Mouse (Mus musculus) forebrain, embryonic 11.5 days (tissue): ENCODE measurements at regions not wholly inside any gene's neighbourhood (a gene's known extent, or its start where the extent isn't known, plus 50 kb on each side); places are given as distances from the start of the nearest gene placed in this dataset.

Source experiments
- ATAC-seq: fragments of 200-750 bp; cut with Nextera tagmentation; replicated peaks from 2 replicates; pipeline ENCODE4 v1.8.0; 2017; ENCODE audit warnings: moderate TSS enrichment; ENCODE audit not compliant: low FRiP score
- DNase-seq: peaks from one replicate; pipeline ENCODE4 v3.0.0-alpha.2; 2017; ENCODE audit warnings: low spot score
- H3K27ac ChIP-seq: fragments of 300-500 bp; sonication (generic); 2 replicates; pipeline ENCODE4 v1.5.1; 2014; ENCODE audit warnings: low read depth, low read length
- H3K27me3 ChIP-seq: fragments of 300-500 bp; sonication (generic); 2 replicates; pipeline ENCODE4 v1.6.1; 2014; ENCODE audit warnings: mild to moderate bottlenecking, low read length, mixed read lengths; ENCODE audit not compliant: control insufficient read depth, insufficient read depth
- H3K36me3 ChIP-seq: fragments of 300-500 bp; sonication (generic); 2 replicates; pipeline ENCODE4 v1.6.1; 2014; ENCODE audit warnings: mild to moderate bottlenecking, low read length, moderate library complexity, mixed read lengths; ENCODE audit not compliant: control insufficient read depth, insufficient read depth
- H3K4me1 ChIP-seq: fragments of 300-500 bp; sonication (generic); replicated peaks from 2 replicates; pipeline ENCODE4 v1.6.1; 2014; ENCODE audit warnings: low read length, mixed read lengths; ENCODE audit not compliant: control insufficient read depth, insufficient read depth
- H3K4me2 ChIP-seq: fragments of 300-500 bp; sonication (generic); 2 replicates; pipeline ENCODE4 v1.6.1; 2014; ENCODE audit warnings: low read depth, mild to moderate bottlenecking, low read length, moderate library complexity, mixed read lengths; ENCODE audit not compliant: severe bottlenecking
- H3K4me3 ChIP-seq: fragments of 300-500 bp; sonication (generic); 2 replicates; pipeline ENCODE4 v1.5.1; 2014; ENCODE audit warnings: low read depth, low read length
- H3K9ac ChIP-seq: fragments of 300-500 bp; sonication (generic); 2 replicates; pipeline ENCODE4 v1.6.1; 2014; ENCODE audit warnings: low read length
- H3K9me3 ChIP-seq: fragments of 300-500 bp; sonication (generic); 2 replicates; pipeline ENCODE4 v1.6.1; 2016; ENCODE audit warnings: low read length, mixed read lengths; ENCODE audit not compliant: control insufficient read depth
- WGBS: fragments of 180-500 bp; shearing (Covaris S2); extraction: QIAGEN DNeasy Blood & Tissue Kit; methylation state at CpG from one replicate; pipeline ENCODE4 v1.1.7; 2014; 5-methylcytosine and 5-hydroxymethylcytosine counted together

GRCm38 (mm10) chr2:169108037-169108436, 152.7 kb upstream of the Zfp64 start:
- Histone ChIP-seq H3K4me1 (no peaks in the 10 kb centered on the region), H3K4me2 (no peak overlapping the region), H3K4me3 (no peak overlapping the region), H3K9ac (no peak overlapping the region), H3K9me3 (no peaks in the 10 kb centered on the region; the same call in 1 of the 2 replicates), H3K27me3 (no peaks in the 10 kb centered on the region), H3K27ac (no peak overlapping the region), H3K36me3 (no peaks in the 10 kb centered on the region)
- DNase-seq (peak; percentile 58), ATAC-seq (no peak)
- 42% methylated on average over 10 of the region's 10 CpGs for WGBS

DNA sequence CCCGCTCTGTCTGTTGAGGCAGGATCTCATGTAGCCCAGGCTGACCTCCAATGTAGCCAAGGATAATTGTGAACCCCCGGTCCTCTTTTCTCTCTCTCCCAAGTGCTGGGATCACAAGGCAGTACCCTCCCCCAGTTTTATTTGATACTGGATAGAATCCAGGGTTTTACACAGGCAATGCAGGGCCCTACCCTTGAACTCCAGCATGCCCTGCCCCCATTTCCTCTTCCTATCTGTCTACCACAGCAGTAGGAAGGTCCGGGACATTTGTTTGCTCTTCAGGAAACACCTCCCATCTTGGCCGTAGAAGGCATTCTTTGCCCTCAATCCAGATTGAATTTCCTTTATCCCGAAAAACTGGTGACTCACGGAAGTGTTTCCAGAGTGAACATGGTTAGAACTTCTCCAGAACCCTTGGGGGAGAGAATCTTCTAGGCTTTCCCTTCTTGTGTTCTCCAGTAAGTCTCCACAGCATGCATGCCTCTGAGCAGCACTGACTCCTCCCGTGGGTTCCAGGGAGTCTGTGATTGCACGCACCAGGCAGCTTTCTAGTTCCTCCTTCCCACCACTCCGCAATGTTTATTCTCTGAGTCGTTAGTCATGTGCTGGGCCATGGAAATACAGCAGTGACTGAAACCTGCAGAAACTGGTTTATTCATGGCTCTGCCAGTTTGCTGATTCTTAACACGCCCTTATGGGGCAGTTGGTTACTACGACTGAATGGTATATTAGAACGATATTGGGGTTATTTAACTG, 146.3 kb upstream of the Zfp64 start:
- DNase-seq, result no peak
- no peak overlapping the region for H3K4me3 ChIP-seq
- 92% methylated on average over 13 of the region's 13 CpGs for WGBS

GRCm38 (mm10) chr2:169100516-169100915, 145.1 kb upstream of the Zfp64 start:
- no peak overlapping the region for H3K4me3 ChIP-seq
- DNase-seq (no peak), ATAC-seq (no peak)
- no peak overlapping the region for H3K4me2 ChIP-seq
- no peaks in the 10 kb centered on the region for H3K27me3 ChIP-seq
- H3K9me3 ChIP-seq, result 0 out of 2 replicates have a peak, but pooled peaks cover 2% of the 10 kb centered on the region
- H3K27ac ChIP-seq, result no peak overlapping the region
- no peak overlapping the region for H3K9ac ChIP-seq
- 95% methylated on average over 8 of the region's 10 CpGs for WGBS
- H3K4me1 ChIP-seq, result no peaks in the 10 kb centered on the region
- H3K36me3 ChIP-seq, result no peaks in the 10 kb centered on the region

More for the DNA sequence above, 146.3 kb upstream of the Zfp64 start:
- Histone ChIP-seq H3K27me3 (no peaks in the 10 kb centered on the region), H3K27ac (no peak overlapping the region), H3K9ac (no peak overlapping the region), H3K4me2 (no peak overlapping the region), H3K36me3 (no peaks in the 10 kb centered on the region), H3K4me1 (no peaks in the 10 kb centered on the region), H3K9me3 (0 out of 2 replicates have a peak, but pooled peaks cover 2% of the 10 kb centered on the region)
- ATAC-seq, result no peak

DNA sequence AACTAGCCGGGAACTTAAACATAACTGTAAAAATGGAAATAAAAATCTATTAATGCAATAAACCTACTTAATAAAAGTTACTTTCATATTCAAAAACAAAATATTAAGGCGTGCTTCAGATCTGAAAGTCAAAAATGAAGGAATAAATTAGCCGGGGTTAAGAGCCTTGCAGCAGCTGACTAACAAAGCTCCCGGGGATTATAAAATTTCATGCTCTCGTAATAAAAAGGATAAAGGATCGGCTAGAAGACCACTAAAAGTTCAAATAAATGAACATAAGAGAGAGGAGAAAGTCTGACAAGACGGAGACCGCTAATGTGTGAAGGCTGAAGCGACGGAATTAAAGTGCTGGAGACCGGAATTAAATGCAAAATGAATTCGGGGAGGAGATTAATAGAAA, 144.3 kb upstream of the Zfp64 start:
- no peaks in the 10 kb centered on the region for H3K4me1 ChIP-seq
- H3K27ac ChIP-seq, result no peak overlapping the region
- 85% methylated on average over 12 of the region's 12 CpGs for WGBS
- DNase-seq, result no peak
- H3K4me2 ChIP-seq, result no peak overlapping the region
- 0 out of 2 replicates have a peak, but pooled peaks cover 2% of the 10 kb centered on the region for H3K9me3 ChIP-seq
- H3K9ac ChIP-seq, result no peak overlapping the region
- no peak for ATAC-seq
- no peaks in the 10 kb centered on the region for H3K36me3 ChIP-seq
- no peak overlapping the region for H3K4me3 ChIP-seq
- no peaks in the 10 kb centered on the region for H3K27me3 ChIP-seq

DNA sequence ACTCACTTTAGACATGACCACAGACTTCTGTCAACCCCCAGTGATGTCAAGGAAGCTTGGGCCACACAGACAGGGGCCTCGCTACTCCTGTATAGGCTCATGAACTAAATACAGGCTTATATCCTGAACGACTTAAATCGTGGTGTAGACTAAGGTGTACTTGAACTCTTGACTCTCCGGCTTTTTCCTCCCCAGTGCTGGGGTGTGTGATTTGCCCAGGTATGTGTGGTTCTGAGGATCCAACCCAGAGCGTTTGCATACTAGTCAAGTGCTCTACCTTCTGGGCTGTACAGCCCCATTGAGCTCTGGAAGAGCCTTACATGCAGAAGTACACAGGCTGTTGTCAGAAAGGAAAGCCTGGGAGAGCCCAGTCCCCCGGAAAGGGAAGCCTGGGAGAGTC, 143.2 kb upstream of the Zfp64 start:
- H3K4me3 ChIP-seq, result no peak overlapping the region
- H3K9me3 ChIP-seq, result 0 out of 2 replicates have a peak, but pooled peaks cover 2% of the 10 kb centered on the region
- no peak overlapping the region for H3K4me2 ChIP-seq
- no peaks in the 10 kb centered on the region; the same call in 1 of the 2 replicates for H3K4me1 ChIP-seq
- 90% methylated on average over 6 of the region's 6 CpGs for WGBS
- DNase-seq (no peak), ATAC-seq (no peak)
- H3K27me3 ChIP-seq, result no peaks in the 10 kb centered on the region
- no peak overlapping the region for H3K27ac ChIP-seq
- no peak overlapping the region for H3K9ac ChIP-seq
- H3K36me3 ChIP-seq, result no peaks in the 10 kb centered on the region

DNA sequence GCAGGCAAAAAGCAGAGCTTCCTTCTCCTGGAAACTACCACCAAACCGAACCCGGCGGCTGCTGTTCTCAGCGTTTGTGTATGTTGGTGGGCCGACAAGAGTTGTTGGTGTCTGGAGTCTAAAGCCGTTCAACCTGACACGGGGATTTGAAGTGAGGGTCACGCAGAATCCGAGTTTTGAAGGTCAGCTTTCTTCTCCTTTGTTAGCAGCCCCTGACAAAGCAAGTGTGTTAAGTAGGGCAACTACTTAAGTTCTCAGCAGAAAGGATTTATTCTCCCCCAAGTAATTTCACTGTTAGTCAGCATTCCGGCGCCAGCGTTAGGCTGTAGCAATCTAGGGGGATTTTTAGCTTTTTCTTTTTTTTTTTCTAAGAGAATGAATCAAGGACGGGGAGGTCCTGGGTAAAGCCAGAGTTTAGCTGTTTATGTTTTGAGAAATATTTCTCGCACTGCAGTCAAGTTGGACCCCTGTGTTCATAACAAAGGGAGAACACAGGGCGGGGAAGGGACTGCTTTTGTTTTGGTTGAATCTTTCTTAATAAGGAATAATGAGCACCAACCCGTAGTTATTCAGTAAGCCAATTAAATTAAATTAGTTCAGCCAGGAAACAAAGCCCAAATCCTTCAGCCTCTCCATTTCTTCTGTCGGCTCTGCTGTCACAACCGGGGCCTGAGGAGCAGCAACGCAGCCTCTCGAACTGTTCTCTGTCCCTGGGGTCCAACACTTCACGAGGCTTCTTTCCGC, 138.8 kb upstream of the Zfp64 start:
- peak; percentile 53 for DNase-seq

DNA sequence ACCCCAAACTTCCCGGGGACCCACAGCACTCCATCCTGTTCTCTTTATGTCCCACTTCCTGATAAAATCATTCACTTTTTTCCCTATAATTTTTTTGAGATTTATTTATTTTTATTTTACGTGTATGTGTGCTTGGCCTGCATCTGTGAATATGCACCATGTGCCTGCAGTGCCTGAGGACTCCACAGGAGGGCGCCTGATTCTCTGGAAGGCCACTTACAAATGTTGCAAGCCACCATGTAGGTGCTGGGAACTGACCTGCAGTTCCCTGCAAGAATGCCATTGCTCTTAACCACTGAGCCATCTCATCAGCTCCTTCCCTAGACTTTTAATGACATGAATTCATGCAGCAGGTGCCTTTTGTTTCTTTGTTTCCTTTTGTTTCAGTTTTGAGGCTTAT, 134.9 kb upstream of the Zfp64 start:
- Histone ChIP-seq H3K27me3 (no peaks in the 10 kb centered on the region), H3K9ac (no peak overlapping the region), H3K4me1 (no peaks in the 10 kb centered on the region; the same call in 1 of the 2 replicates), H3K27ac (no peak overlapping the region), H3K4me2 (no peak overlapping the region), H3K36me3 (no peaks in the 10 kb centered on the region), H3K9me3 (peaks cover 4% of the 10 kb centered on the region), H3K4me3 (no peak overlapping the region)
- WGBS, result 80% methylated on average over 3 of the region's 3 CpGs
- DNase-seq, result no peak
- no peak for ATAC-seq

More for the DNA sequence above, 138.8 kb upstream of the Zfp64 start:
- WGBS, result 20% methylated on average over 22 of the region's 22 CpGs
- ATAC-seq, result no peak
- peaks cover 4% of the 10 kb centered on the region for H3K9me3 ChIP-seq
- H3K4me1 ChIP-seq, result no peaks in the 10 kb centered on the region; the same call in 1 of the 2 replicates
- H3K4me3 ChIP-seq, result no peak overlapping the region
- no peak overlapping the region for H3K27ac ChIP-seq
- H3K9ac ChIP-seq, result no peak overlapping the region
- H3K27me3 ChIP-seq, result no peaks in the 10 kb centered on the region
- peak overlapping the region; percentile 8; the same call in 1 of the 2 replicates for H3K4me2 ChIP-seq
- no peaks in the 10 kb centered on the region for H3K36me3 ChIP-seq

DNA sequence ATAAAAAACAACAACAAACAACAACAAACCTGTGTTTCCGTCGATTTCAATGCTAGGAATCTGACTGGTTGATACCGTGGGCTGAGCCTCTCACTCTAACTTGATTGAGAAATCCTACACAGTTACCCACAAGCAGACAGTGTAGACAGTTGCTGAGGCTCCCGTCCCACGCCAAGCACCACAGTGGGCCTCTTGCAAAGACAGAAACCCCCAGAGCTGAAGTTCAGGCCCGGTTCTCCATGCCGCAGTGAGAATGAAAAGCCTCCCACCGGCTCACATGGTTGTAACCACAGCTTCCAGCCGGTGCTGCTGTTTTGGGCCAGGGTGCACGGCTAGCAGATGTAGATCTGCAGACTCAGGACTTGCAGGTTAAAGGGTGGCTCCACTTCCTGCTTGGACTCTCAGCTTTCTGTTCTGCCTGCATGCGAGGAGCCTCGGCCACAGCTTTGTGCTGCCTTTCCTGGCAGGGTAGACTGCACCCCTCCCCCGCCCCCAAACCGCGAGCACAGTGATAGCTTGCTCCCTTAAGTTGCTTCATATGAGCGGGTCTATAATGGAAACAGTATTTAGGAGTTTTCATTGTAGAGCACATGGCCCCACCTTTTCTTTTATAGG, 133.6 kb upstream of the Zfp64 start:
- H3K27me3 ChIP-seq, result no peaks in the 10 kb centered on the region
- no peaks in the 10 kb centered on the region; the same call in 1 of the 2 replicates for H3K4me1 ChIP-seq
- ATAC-seq (no peak), DNase-seq (no peak)
- H3K4me2 ChIP-seq, result no peak overlapping the region
- peaks cover 4% of the 10 kb centered on the region for H3K9me3 ChIP-seq
- no peak overlapping the region for H3K9ac ChIP-seq
- H3K27ac ChIP-seq, result no peak overlapping the region
- H3K36me3 ChIP-seq, result no peaks in the 10 kb centered on the region
- 83% methylated on average over 16 of the region's 16 CpGs for WGBS
- no peak overlapping the region for H3K4me3 ChIP-seq
